Mouse (Mus musculus): ENCODE measurements around the gene Raly. TPM values are rescaled to one million over a fixed set of nuclear protein-coding genes. Genes with fewer than 3 reads are reported as not detected.

The Raly gene
- polyA plus RNA-seq, 1 experiment, result 188 TPM

- TF ChIP-seq POLR2A (IDR thresholded peaks at IDR 0.05; ENCODE audit: borderline replicate concordance, extremely low read depth, low read depth, low read length) (no peak), CTCF (IDR thresholded peaks at IDR 0.05; ENCODE audit: insufficient read depth, low read length) (no peak)
- WGBS, result 69% methylated on average over 1 of the region's 1 CpGs
- DNase-seq, result no peak
- Histone ChIP-seq H3K4me3 (replicated peaks; ENCODE audit: extremely low read depth, low read depth, low read length) (no peak overlapping the region), H3K4me1 (ENCODE audit: control insufficient read depth, insufficient read depth, low read length) (peaks cover 14% of the 10 kb centered on the region)
Measured at GRCm38 (mm10) chr2:154803372-154803771, 12.5 kb downstream of the Raly start.

GRCm38 (mm10) chr2:154803845-154804244 lies 12.9 kb downstream of the Raly start:
- 71% methylated on average over 4 of the region's 4 CpGs for WGBS
- H3K4me1 ChIP-seq (ENCODE audit: control insufficient read depth, insufficient read depth, low read length), result peaks cover 14% of the 10 kb centered on the region
- DNase-seq, result no peak
- no peak for TF ChIP-seq CTCF (IDR thresholded peaks at IDR 0.05; ENCODE audit: insufficient read depth, low read length)
- TF ChIP-seq POLR2A (IDR thresholded peaks at IDR 0.05; ENCODE audit: borderline replicate concordance, extremely low read depth, low read depth, low read length), result no peak
- no peak overlapping the region for H3K4me3 ChIP-seq (replicated peaks; ENCODE audit: extremely low read depth, low read depth, low read length)

GRCm38 (mm10) chr2:154807689-154808088 lies 16.8 kb downstream of the Raly start:
- WGBS, result 33% methylated on average over 1 of the region's 1 CpGs
- no peak for DNase-seq
- peaks cover 23% of the 10 kb centered on the region for H3K4me1 ChIP-seq (ENCODE audit: control insufficient read depth, insufficient read depth, low read length)
- no peak overlapping the region for H3K4me3 ChIP-seq (replicated peaks; ENCODE audit: extremely low read depth, low read depth, low read length)
- TF ChIP-seq POLR2A (IDR thresholded peaks at IDR 0.05; ENCODE audit: borderline replicate concordance, extremely low read depth, low read depth, low read length) (no peak), CTCF (IDR thresholded peaks at IDR 0.05; ENCODE audit: insufficient read depth, low read length) (no peak)

- WGBS, result 70% methylated on average over 1 of the region's 1 CpGs
- no peak for DNase-seq
- TF ChIP-seq CTCF (IDR thresholded peaks at IDR 0.05; ENCODE audit: insufficient read depth, low read length) (no peak), POLR2A (IDR thresholded peaks at IDR 0.05; ENCODE audit: borderline replicate concordance, extremely low read depth, low read depth, low read length) (no peak)
- Histone ChIP-seq H3K4me1 (ENCODE audit: control insufficient read depth, insufficient read depth, low read length) (peaks cover 23% of the 10 kb centered on the region), H3K4me3 (replicated peaks; ENCODE audit: extremely low read depth, low read depth, low read length) (no peak overlapping the region)
Measured at GRCm38 (mm10) chr2:154809107-154809762, 18.3 kb downstream of the Raly start.

GRCm38 (mm10) chr2:154810821-154811220 lies 19.9 kb downstream of the Raly start:
- peaks cover 25% of the 10 kb centered on the region for H3K4me1 ChIP-seq (ENCODE audit: control insufficient read depth, insufficient read depth, low read length)
- DNase-seq, result no peak
- no peak overlapping the region for H3K4me3 ChIP-seq (replicated peaks; ENCODE audit: extremely low read depth, low read depth, low read length)
- 41% methylated on average over 1 of the region's 1 CpGs for WGBS
- TF ChIP-seq CTCF (IDR thresholded peaks at IDR 0.05; ENCODE audit: insufficient read depth, low read length) (no peak), POLR2A (IDR thresholded peaks at IDR 0.05; ENCODE audit: borderline replicate concordance, extremely low read depth, low read depth, low read length) (no peak)

GRCm38 (mm10) chr2:154813426-154813825 lies 22.5 kb downstream of the Raly start:
- DNase-seq, result no peak
- Histone ChIP-seq H3K4me1 (ENCODE audit: control insufficient read depth, insufficient read depth, low read length) (peaks cover 22% of the 10 kb centered on the region), H3K4me3 (replicated peaks; ENCODE audit: extremely low read depth, low read depth, low read length) (no peak overlapping the region)
- WGBS, result 78% methylated on average over 2 of the region's 2 CpGs
- no peak for TF ChIP-seq CTCF (IDR thresholded peaks at IDR 0.05; ENCODE audit: insufficient read depth, low read length)
- no peak for TF ChIP-seq POLR2A (IDR thresholded peaks at IDR 0.05; ENCODE audit: borderline replicate concordance, extremely low read depth, low read depth, low read length)

GRCm38 (mm10) chr2:154817089-154817488 lies 26.2 kb downstream of the Raly start:
- DNase-seq, result no peak
- H3K4me1 ChIP-seq (ENCODE audit: control insufficient read depth, insufficient read depth, low read length), result peaks cover 36% of the 10 kb centered on the region
- 48% methylated on average over 3 of the region's 3 CpGs for WGBS
- TF ChIP-seq POLR2A (IDR thresholded peaks at IDR 0.05; ENCODE audit: borderline replicate concordance, extremely low read depth, low read depth, low read length), result no peak
- no peak for TF ChIP-seq CTCF (IDR thresholded peaks at IDR 0.05; ENCODE audit: insufficient read depth, low read length)
- no peak overlapping the region for H3K4me3 ChIP-seq (replicated peaks; ENCODE audit: extremely low read depth, low read depth, low read length)

- DNase-seq, result no peak
- 32% methylated on average over 1 of the region's 1 CpGs for WGBS
- TF ChIP-seq POLR2A (IDR thresholded peaks at IDR 0.05; ENCODE audit: borderline replicate concordance, extremely low read depth, low read depth, low read length), result no peak
- TF ChIP-seq CTCF (IDR thresholded peaks at IDR 0.05; ENCODE audit: insufficient read depth, low read length), result peak; percentile 62
- H3K4me3 ChIP-seq (replicated peaks; ENCODE audit: extremely low read depth, low read depth, low read length), result no peak overlapping the region
- peaks cover 36% of the 10 kb centered on the region for H3K4me1 ChIP-seq (ENCODE audit: control insufficient read depth, insufficient read depth, low read length)
Measured at GRCm38 (mm10) chr2:154817788-154818187, 26.9 kb downstream of the Raly start.

- WGBS, result 12% methylated on average over 1 of the region's 1 CpGs
- TF ChIP-seq POLR2A (IDR thresholded peaks at IDR 0.05; ENCODE audit: borderline replicate concordance, extremely low read depth, low read depth, low read length), result no peak
- no peak for DNase-seq
- Histone ChIP-seq H3K4me1 (ENCODE audit: control insufficient read depth, insufficient read depth, low read length) (peaks cover 36% of the 10 kb centered on the region), H3K4me3 (replicated peaks; ENCODE audit: extremely low read depth, low read depth, low read length) (no peak overlapping the region)
Measured at GRCm38 (mm10) chr2:154818599-154818998, 27.7 kb downstream of the Raly start.

- WGBS, result 13% methylated on average over 1 of the region's 1 CpGs
- no peak for DNase-seq
- TF ChIP-seq POLR2A (IDR thresholded peaks at IDR 0.05; ENCODE audit: borderline replicate concordance, extremely low read depth, low read depth, low read length) (no peak), CTCF (IDR thresholded peaks at IDR 0.05; ENCODE audit: insufficient read depth, low read length) (no peak)
- Histone ChIP-seq H3K4me3 (replicated peaks; ENCODE audit: extremely low read depth, low read depth, low read length) (no peak overlapping the region), H3K4me1 (ENCODE audit: control insufficient read depth, insufficient read depth, low read length) (peaks cover 31% of the 10 kb centered on the region)
Measured at GRCm38 (mm10) chr2:154820346-154820745, 29.4 kb downstream of the Raly start.
